Mouse (Mus musculus) thymus, adult 2 months (tissue): ENCODE results near the gene Rusc1. TPM values are rescaled to one million over a fixed set of nuclear protein-coding genes. Genes with fewer than 3 reads are reported as not detected.

Experiments
- DNase-seq: peaks from one replicate; pipeline ENCODE4 v3.0.0; 2021
- H3K27ac ChIP-seq: fragments of 200-500 bp; 2 replicates; pipeline ENCODE4 v1.5.1; 2012; ENCODE audit warnings: low read length, control low read depth; ENCODE audit not compliant: control insufficient read depth, insufficient read depth
- H3K27me3 ChIP-seq: fragments of 200-500 bp; 2 replicates; pipeline ENCODE4 v1.6.1; 2012; ENCODE audit warnings: mild to moderate bottlenecking, low read length, moderate library complexity, mixed read lengths; ENCODE audit not compliant: control insufficient read depth, insufficient read depth
- H3K36me3 ChIP-seq: fragments of 200-500 bp; 2 replicates; pipeline ENCODE4 v1.6.1; 2012; ENCODE audit warnings: mild to moderate bottlenecking, low read length, moderate library complexity; ENCODE audit not compliant: control insufficient read depth, insufficient read depth
- H3K4me1 ChIP-seq: fragments of 200-500 bp; replicated peaks from 2 replicates; pipeline ENCODE4 v1.6.1; 2012; ENCODE audit warnings: low read length; ENCODE audit not compliant: control insufficient read depth, insufficient read depth
- H3K4me3 ChIP-seq: fragments of 200-500 bp; 2 replicates; pipeline ENCODE4 v1.5.1; 2012; ENCODE audit warnings: mild to moderate bottlenecking, low read length, control low read depth, moderate library complexity; ENCODE audit not compliant: control insufficient read depth, insufficient read depth
- CTCF ChIP-seq: fragments of 200-500 bp; IDR thresholded peaks from 2 replicates; pipeline ENCODE4 v1.5.1; 2012; ENCODE audit warnings: mild to moderate bottlenecking, control low read depth, low read length, moderate library complexity, borderline replicate concordance; ENCODE audit not compliant: control insufficient read depth, poor library complexity, insufficient read depth; ENCODE audit errors: extremely low read depth
- POLR2A ChIP-seq: fragments of 200-500 bp; IDR thresholded peaks from 2 replicates; pipeline ENCODE4 v1.6.1; 2012; ENCODE audit warnings: mild to moderate bottlenecking, low read length, control low read depth, moderate library complexity; ENCODE audit not compliant: control insufficient read depth, poor library complexity, insufficient read depth; ENCODE audit errors: extremely low read depth
- WGBS: fragments of 180-500 bp; shearing (Covaris S2); methylation state at CpG from one replicate; pipeline ENCODE4 v1.1.7; 2018; 5-methylcytosine and 5-hydroxymethylcytosine counted together
- polyA plus RNA-seq: library from polyadenylated mRNA; depleted of rRNA; stranded (reverse); fragments of >200 nt; gene quantifications from 2 replicates; pipeline ENCODE4 v1.2.3, GENCODE M21; 2012

Rusc1 gene
- polyA plus RNA-seq, 1 experiment: 50.9 TPM

DNA sequence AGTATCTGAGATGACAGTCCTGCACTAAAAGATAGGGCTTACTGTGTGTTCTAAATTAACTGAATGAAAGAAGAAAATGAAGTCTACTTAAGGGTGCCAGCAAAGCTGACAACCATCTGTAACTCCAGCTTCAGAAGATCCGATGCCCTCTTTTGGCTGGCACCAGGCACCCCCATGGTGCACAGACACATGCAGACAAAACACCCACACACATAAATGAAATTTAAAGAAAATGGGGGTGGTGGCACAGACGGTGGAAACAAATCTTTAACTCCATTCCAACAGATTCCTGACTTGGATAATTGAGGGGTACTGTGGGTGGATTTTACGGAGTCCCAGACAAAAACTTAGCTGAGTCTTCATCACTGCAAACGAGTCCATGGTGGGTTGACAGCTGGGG is 38.7 kb upstream of the Rusc1 start:
- no peaks in the 10 kb centered on the region; the same call in 1 of the 2 replicates for H3K27me3 ChIP-seq
- H3K36me3 ChIP-seq: no peaks in the 10 kb centered on the region
- no peak overlapping the region for H3K4me3 ChIP-seq
- 74% methylated on average over 4 of the region's 4 CpGs for WGBS
- H3K27ac ChIP-seq: no peak overlapping the region
- H3K4me1 ChIP-seq: 0 out of 2 replicates have a peak, but pooled peaks cover 5% of the 10 kb centered on the region
- no peak for TF ChIP-seq POLR2A
- no peak for TF ChIP-seq CTCF
- DNase-seq: no peak

DNA sequence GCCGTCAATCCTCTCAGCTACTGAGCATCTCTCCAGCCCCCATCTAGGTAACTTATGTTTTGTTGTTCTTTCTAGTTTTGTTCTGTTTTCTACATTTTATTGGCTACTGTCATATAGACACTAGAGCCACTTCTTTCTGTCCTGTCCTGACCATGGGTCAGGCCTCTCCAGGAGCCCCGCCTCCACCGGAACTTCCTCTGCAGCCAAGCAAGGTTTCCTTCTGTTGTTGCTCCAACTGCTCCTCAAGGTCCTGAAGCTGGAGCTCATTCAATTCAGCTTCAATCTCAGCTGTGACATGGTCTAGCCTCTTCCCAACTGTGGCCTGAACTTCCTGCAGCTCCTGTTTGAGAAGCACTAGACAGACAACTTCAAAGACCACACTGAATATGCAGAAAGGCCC is 36.8 kb upstream of the Rusc1 start:
- Histone ChIP-seq H3K4me1 (0 out of 2 replicates have a peak, but pooled peaks cover 5% of the 10 kb centered on the region), H3K4me3 (no peak overlapping the region), H3K27ac (no peak overlapping the region), H3K36me3 (no peaks in the 10 kb centered on the region), H3K27me3 (no peaks in the 10 kb centered on the region; the same call in 1 of the 2 replicates)
- no peak for TF ChIP-seq POLR2A
- no peak for TF ChIP-seq CTCF
- DNase-seq: no peak
- 93% methylated on average over 3 of the region's 3 CpGs for WGBS

DNA sequence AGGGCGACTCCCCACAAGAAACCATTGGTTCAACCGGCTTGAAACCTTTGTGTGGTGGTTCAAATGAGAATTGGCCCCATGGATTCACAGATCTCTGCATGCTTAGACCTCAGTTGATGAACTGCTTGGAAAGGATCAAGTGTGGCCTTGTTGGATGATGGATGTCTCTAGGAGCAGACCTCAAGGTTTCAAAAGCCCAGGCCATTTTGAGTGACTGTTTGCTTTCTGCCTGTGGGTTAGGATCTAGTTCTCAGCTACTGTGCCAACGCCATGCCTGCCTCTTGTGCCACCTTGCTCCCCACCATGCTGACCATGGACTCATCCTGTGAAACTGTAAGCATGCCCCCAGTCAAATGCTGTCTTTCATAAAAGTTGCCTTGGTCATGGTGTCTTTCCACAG is 32.9 kb upstream of the Rusc1 start:
- no peaks in the 10 kb centered on the region for H3K36me3 ChIP-seq
- H3K4me3 ChIP-seq: no peak overlapping the region
- H3K4me1 ChIP-seq: no peaks in the 10 kb centered on the region
- no peak overlapping the region for H3K27ac ChIP-seq
- 94% methylated on average over 3 of the region's 3 CpGs for WGBS
- TF ChIP-seq POLR2A (no peak), CTCF (no peak)
- no peak for DNase-seq
- no peaks in the 10 kb centered on the region for H3K27me3 ChIP-seq

DNA sequence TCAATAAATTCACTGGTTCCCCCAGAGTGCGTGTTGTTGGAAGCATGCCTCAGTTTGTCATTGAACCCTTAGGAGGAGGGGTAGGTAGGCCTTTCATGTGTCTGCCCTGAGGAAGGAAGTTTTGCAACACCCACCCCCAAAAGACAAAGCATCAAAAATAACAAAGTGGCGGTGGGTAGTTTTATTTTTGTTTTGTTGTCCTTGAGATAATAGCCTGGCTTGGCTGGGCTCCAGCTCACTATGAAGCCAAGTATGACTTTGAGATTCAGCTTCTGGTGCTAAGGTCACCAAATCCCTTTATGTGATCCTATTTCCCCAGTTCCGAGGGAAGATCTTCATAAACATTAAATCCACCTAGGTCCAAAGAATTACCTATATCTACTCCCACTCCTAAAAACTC is 31.1 kb upstream of the Rusc1 start:
- WGBS: 80% methylated on average over 3 of the region's 3 CpGs
- Histone ChIP-seq H3K4me3 (no peak overlapping the region), H3K4me1 (no peaks in the 10 kb centered on the region), H3K27ac (no peak overlapping the region), H3K27me3 (no peaks in the 10 kb centered on the region), H3K36me3 (no peaks in the 10 kb centered on the region)
- TF ChIP-seq CTCF (no peak), POLR2A (no peak)
- DNase-seq: no peak

DNA sequence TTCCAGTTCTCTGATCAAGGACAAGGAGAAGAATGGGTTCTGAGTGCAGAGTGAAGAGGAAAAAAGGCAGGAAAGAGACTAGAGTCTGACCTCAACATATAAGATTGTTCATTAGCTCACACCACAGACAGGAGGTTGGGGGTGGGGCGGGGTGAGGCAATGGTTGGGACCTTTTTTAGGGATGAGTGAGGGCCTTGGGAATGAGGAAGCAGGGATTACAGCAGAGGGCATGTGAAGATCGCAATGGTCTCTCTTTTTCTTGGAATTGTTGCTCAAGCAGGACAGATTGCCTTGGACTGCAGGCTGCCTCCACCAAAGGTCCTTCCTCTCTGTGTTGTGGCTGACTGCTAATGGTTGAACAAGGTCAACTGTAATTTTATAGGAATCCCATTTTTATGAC is 30.2 kb upstream of the Rusc1 start:
- no peak for DNase-seq
- Histone ChIP-seq H3K4me1 (no peaks in the 10 kb centered on the region), H3K36me3 (no peaks in the 10 kb centered on the region), H3K27me3 (no peaks in the 10 kb centered on the region), H3K27ac (no peak overlapping the region), H3K4me3 (no peak overlapping the region)
- TF ChIP-seq POLR2A (no peak), CTCF (no peak)
- 77% methylated on average over 2 of the region's 2 CpGs for WGBS

DNA sequence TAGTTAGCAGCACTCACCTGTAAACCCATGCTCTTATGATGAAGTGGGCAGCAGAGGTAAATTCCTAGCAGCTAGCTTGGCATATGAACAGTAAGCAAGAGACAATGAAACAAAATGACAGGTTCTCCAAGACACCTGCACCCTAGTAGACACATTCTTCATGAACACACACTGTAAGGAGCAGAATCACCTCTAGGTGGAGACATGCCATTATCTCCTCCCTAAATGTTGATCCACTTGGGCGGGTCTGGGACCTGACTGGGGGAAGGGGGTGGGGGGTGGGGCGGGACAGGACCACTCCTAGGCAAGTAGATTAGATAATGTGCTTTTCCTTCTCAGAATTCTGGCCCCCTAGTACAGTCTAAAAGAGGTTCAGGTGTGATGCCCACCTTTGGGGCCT is 22.4 kb upstream of the Rusc1 start:
- Histone ChIP-seq H3K4me3 (no peak overlapping the region), H3K27ac (no peak overlapping the region), H3K4me1 (no peaks in the 10 kb centered on the region), H3K27me3 (no peaks in the 10 kb centered on the region), H3K36me3 (no peaks in the 10 kb centered on the region)
- WGBS: 17% methylated on average over 2 of the region's 2 CpGs
- TF ChIP-seq CTCF (no peak), POLR2A (no peak)
- DNase-seq: peak; percentile 46

DNA sequence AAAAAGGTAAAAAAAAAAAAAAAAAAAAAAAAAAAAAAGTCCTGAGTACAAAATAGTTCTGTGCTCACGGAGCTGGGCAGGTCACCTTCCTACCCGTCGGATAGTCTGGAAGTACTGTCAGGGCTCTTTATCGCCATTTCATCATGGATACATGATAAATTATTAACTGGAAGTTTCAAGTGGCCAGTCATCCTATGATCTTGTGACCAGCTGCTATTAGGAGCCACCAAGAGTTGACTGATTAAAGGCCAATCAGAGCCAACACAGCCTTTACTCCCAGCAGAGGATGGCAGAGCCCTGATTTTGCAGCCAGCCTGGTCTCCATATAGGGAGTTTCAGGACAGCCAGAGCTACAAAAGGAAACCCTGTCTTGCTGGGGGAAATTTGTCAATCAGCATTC is 19.9 kb upstream of the Rusc1 start:
- DNase-seq: no peak
- TF ChIP-seq CTCF: no peak
- TF ChIP-seq POLR2A: no peak
- Histone ChIP-seq H3K4me3 (no peak overlapping the region), H3K27me3 (no peaks in the 10 kb centered on the region), H3K36me3 (no peaks in the 10 kb centered on the region), H3K4me1 (no peaks in the 10 kb centered on the region), H3K27ac (no peak overlapping the region)
- 94% methylated on average over 4 of the region's 4 CpGs for WGBS

DNA sequence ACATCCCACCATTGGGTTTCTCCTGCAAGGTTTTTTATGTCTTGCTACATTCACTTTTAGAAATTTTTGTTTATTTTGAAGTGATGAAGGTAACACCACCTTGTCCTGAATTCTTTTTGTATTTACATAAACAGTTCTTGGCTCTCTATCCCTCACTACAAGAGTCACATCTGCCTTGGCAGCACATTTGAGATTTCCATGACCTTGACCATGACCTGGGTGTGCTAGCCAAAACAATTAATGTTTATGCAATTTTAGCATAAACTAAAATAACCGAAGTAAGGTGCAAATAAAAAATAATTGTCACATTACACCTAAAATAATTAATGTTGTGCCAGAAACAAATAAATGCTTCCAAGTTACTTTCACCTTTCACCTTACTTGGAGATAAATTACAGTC is 15.0 kb upstream of the Rusc1 start:
- Histone ChIP-seq H3K4me3 (no peak overlapping the region), H3K4me1 (no peaks in the 10 kb centered on the region), H3K27me3 (no peaks in the 10 kb centered on the region), H3K27ac (no peak overlapping the region), H3K36me3 (no peaks in the 10 kb centered on the region)
- no peak for DNase-seq
- 88% methylated on average over 1 of the region's 1 CpGs for WGBS
- TF ChIP-seq POLR2A (no peak), CTCF (no peak)
